Mouse (Mus musculus) heart, adult 2 months (tissue): ENCODE data around the gene Gfm1.

Source experiments
- CTCF ChIP-seq: fragments of 200-600 bp; IDR thresholded peaks from 2 replicates; pipeline ENCODE4 v1.8.1; 2022; ENCODE audit warnings: antibody characterized with exemption, mild to moderate bottlenecking, moderate library complexity
- EP300 ChIP-seq: fragments of 200-500 bp; IDR thresholded peaks from 2 replicates; pipeline ENCODE4 v1.6.1; 2011; ENCODE audit warnings: low read depth, low read length, control low read depth; ENCODE audit not compliant: insufficient read depth
- POLR2A ChIP-seq: fragments of 200-500 bp; IDR thresholded peaks from 2 replicates; pipeline ENCODE4 v1.6.1; 2011; ENCODE audit warnings: mild to moderate bottlenecking, low read depth, low read length, control low read depth; ENCODE audit not compliant: insufficient read depth

- TF ChIP-seq POLR2A (no peak), EP300 (no peak), CTCF (no peak)
Observed at GRCm38 (mm10) chr3:67505286-67505685, 75.4 kb downstream of the Gfm1 start.
